Mouse (Mus musculus) hematopoietic stem cell, adult 5-6 weeks (primary cell): ENCODE data around the gene Pkd1l3. TPM values are rescaled to one million over a fixed set of nuclear protein-coding genes. Genes with fewer than 3 reads are reported as not detected.

ENCODE experiments used
- ATAC-seq, 2 experiments: fragments of 125-278 bp in 1 of 2; replicated peaks in 1 of 2; 2 replicates each; pipeline ENCODE4 v1.8.0; 2016 to 2017; ENCODE audit warnings: inconsistent platforms in 2 of 2, mild to moderate bottlenecking in 2 of 2, moderate number of reproducible peaks in 2 of 2, low read depth in 1 of 2, moderate TSS enrichment in 1 of 2; ENCODE audit not compliant: low FRiP score in 2 of 2, poor library complexity in 2 of 2, severe bottlenecking in 2 of 2, insufficient read depth in 1 of 2, low TSS enrichment in 1 of 2
- total RNA-seq: library from RNA; stranded (forward); fragments of 172-1452, 232-1000 nt; gene quantifications from 2 replicates; pipeline ENCODE4 v1.2.3, GENCODE M21; 2017

Gene Pkd1l3
- 0.55 and 0.94 TPM in 2 replicates for total RNA-seq

GRCm38 (mm10) chr8:109614243-109615210, at the start of gene Pkd1l3:
TSS of gene Pkd1l3 (plus strand) at chr8:109614517.
- ATAC-seq = peak; percentile 56 to 63

- no peak for ATAC-seq
These were observed 49.6 kb upstream of the Pkd1l3 start for GRCm38 (mm10) chr8:109564766-109565165.

- ATAC-seq = peak; percentile 97
These were observed 48.6 kb upstream of the Pkd1l3 start, which contains the start of the genes Dhx38 and Txnl4b for GRCm38 (mm10) chr8:109565498-109566333. TSS of gene Dhx38 (minus strand) at chr8:109565861. TSS of gene Txnl4b (plus strand) at chr8:109565892.

- no peak; a peak in 1 of 4 replicates for ATAC-seq
These were observed 43.2 kb upstream of the Pkd1l3 start for GRCm38 (mm10) chr8:109571139-109571538.

GRCm38 (mm10) chr8:109576311-109576710, 38.0 kb upstream of the Pkd1l3 start:
- no peak for ATAC-seq

- ATAC-seq = peak; percentile 65 to 68; a peak in 2 of 4 replicates
These were observed 35.4 kb upstream of the Pkd1l3 start, which contains the start of gene Hp for GRCm38 (mm10) chr8:109578900-109579301. TSS of gene Hp (minus strand) at chr8:109579172.

GRCm38 (mm10) chr8:109584293-109584692, 30.0 kb upstream of the Pkd1l3 start:
- no peak for ATAC-seq

- ATAC-seq = no peak
These were observed 29.5 kb upstream of the Pkd1l3 start for GRCm38 (mm10) chr8:109584830-109585229.

- ATAC-seq = peak in 1 of 2 experiments; percentile 64; a peak in 1 of 4 replicates
These were observed 28.7 kb upstream of the Pkd1l3 start for GRCm38 (mm10) chr8:109585652-109586051.

- no peak for ATAC-seq
These were observed 27.3 kb upstream of the Pkd1l3 start for GRCm38 (mm10) chr8:109586972-109587504.

GRCm38 (mm10) chr8:109590901-109591300, 23.4 kb upstream of the Pkd1l3 start:
- ATAC-seq = no peak

GRCm38 (mm10) chr8:109591367-109591766, 22.9 kb upstream of the Pkd1l3 start:
- ATAC-seq = no peak

GRCm38 (mm10) chr8:109592164-109592563, 22.2 kb upstream of the Pkd1l3 start:
- ATAC-seq = no peak

- peak; percentile 50 to 63; a peak in 3 of 4 replicates for ATAC-seq
These were observed 21.1 kb upstream of the Pkd1l3 start for GRCm38 (mm10) chr8:109593117-109593788.

- peak; percentile 66 to 78 for ATAC-seq
These were observed 18.5 kb upstream of the Pkd1l3 start for GRCm38 (mm10) chr8:109595854-109596253.

- ATAC-seq = no peak
These were observed 7.6 kb upstream of the Pkd1l3 start for GRCm38 (mm10) chr8:109606725-109607124.

GRCm38 (mm10) chr8:109607650-109608049, 6.7 kb upstream of the Pkd1l3 start:
- no peak for ATAC-seq
